8 mouse cellular contexts compared by ENCODE assay signal in genomic region chr9:59749581-59750265, GRCm38 (mm10). TPM values are rescaled to one million over a fixed set of nuclear protein-coding genes. Genes with fewer than 3 reads are reported as not detected.
A peak's percentile ranks its signal among the peaks of the same experiment; 100 is the strongest.
DNase-seq lines count a peak whose midpoint lies in the region; ATAC-seq and TF ChIP-seq lines count a peak whose summit lies in the region.

No protein-coding gene starts in this region.

- no peak for ATAC-seq in kidney, postnatal 0 days (replicated peaks; ENCODE audit: low FRiP score, low read depth)
- ATAC-seq in heart, postnatal 0 days (ENCODE audit: insufficient read depth, low read depth): no peak
- ATAC-seq in midbrain, embryonic 13.5 days: no peak

- TF ChIP-seq CTCF in kidney, postnatal 0 days (IDR thresholded peaks at IDR 0.05; ENCODE audit: low read depth): no peak
- no peak for TF ChIP-seq CTCF in bone marrow macrophage, adult 2 months (IDR thresholded peaks at IDR 0.05; ENCODE audit: low read depth, low read length)
- TF ChIP-seq CTCF in heart, postnatal 0 days (IDR thresholded peaks at IDR 0.05; ENCODE audit: low read depth): no peak

- intact Hi-C loops in left cerebral cortex, postnatal 4 days (cut with DNase I): no loop called here
- intact Hi-C loops in left cerebral cortex, postnatal 14 days (cut with DNase I): loop anchor here (5.0 kb wide), 1 partner anchor 57 kb away; no protein-coding TSS in a partner anchor

- no peak for DNase-seq in kidney, postnatal 0 days (ENCODE audit: low spot score)
- DNase-seq in kidney, adult 8-10 months: no peak
- no peak for DNase-seq in heart, postnatal 0 days (ENCODE audit: low spot score)
- no peak for DNase-seq in left cerebral cortex, postnatal 4 days
- DNase-seq in frontal cortex, postnatal 25 days (ENCODE audit: low spot score in 2 of 2): no peak
- DNase-seq in left cerebral cortex, postnatal 14 days (ENCODE audit: low spot score in 2 of 2): no peak

- no peak for TF ChIP-seq EP300 in heart, postnatal 0 days (IDR thresholded peaks at IDR 0.05; ENCODE audit: low read depth)

- H3K27ac ChIP-seq in kidney, postnatal 0 days: peak overlapping the region; percentile 87
- no peak overlapping the region for H3K27ac ChIP-seq in bone marrow macrophage, adult 2 months (ENCODE audit: insufficient read depth, low read depth, low read length)
- H3K27ac ChIP-seq in heart, postnatal 0 days (ENCODE audit: low read depth): peak overlapping the region; percentile 89; the same call in 1 of the 2 replicates
- peak overlapping the region; percentile 84 for H3K27ac ChIP-seq in midbrain, embryonic 13.5 days

- peak overlapping the region; percentile 83 for H3K4me3 ChIP-seq in kidney, postnatal 0 days (replicated peaks; ENCODE audit: low read depth, low read length)
- peak overlapping the region; percentile 88 for H3K4me3 ChIP-seq in bone marrow macrophage, adult 2 months (ENCODE audit: insufficient read depth, low read length)
- peak overlapping the region; percentile 96 for H3K4me3 ChIP-seq in heart, postnatal 0 days (ENCODE audit: low read depth, low read length)
- H3K4me3 ChIP-seq in midbrain, embryonic 13.5 days (replicated peaks): peak overlapping the region; percentile 77

- no peaks in the 10 kb centered on the region for H3K9me3 ChIP-seq in kidney, postnatal 0 days (replicated peaks; ENCODE audit: low read length)
- H3K9me3 ChIP-seq in heart, postnatal 0 days (replicated peaks; ENCODE audit: control insufficient read depth, low read length): no peaks in the 10 kb centered on the region
- no peaks in the 10 kb centered on the region for H3K9me3 ChIP-seq in midbrain, embryonic 13.5 days

- H3K27me3 ChIP-seq in kidney, postnatal 0 days (ENCODE audit: insufficient read depth, low read length): no peaks in the 10 kb centered on the region
- no peaks in the 10 kb centered on the region for H3K27me3 ChIP-seq in heart, postnatal 0 days (ENCODE audit: control insufficient read depth, insufficient read depth, low read length)
- no peaks in the 10 kb centered on the region for H3K27me3 ChIP-seq in midbrain, embryonic 13.5 days

- WGBS in kidney, postnatal 0 days: 34% methylated on average over 12 of the region's 12 CpGs
- 27% methylated on average over 12 of the region's 12 CpGs for WGBS in heart, postnatal 0 days
- 35% methylated on average over 12 of the region's 12 CpGs for WGBS in midbrain, embryonic 13.5 days

- H3K36me3 ChIP-seq in kidney, postnatal 0 days (ENCODE audit: insufficient read depth, low read length): no peaks in the 10 kb centered on the region
- H3K36me3 ChIP-seq in heart, postnatal 0 days (replicated peaks; ENCODE audit: control insufficient read depth, insufficient read depth, low read length): no peaks in the 10 kb centered on the region
- H3K36me3 ChIP-seq in midbrain, embryonic 13.5 days: no peaks in the 10 kb centered on the region

- H3K4me2 ChIP-seq in kidney, postnatal 0 days (ENCODE audit: low read length): peak overlapping the region; percentile 73
- peak overlapping the region; percentile 78 for H3K4me2 ChIP-seq in heart, postnatal 0 days (ENCODE audit: low read depth, low read length)
- H3K4me2 ChIP-seq in midbrain, embryonic 13.5 days (replicated peaks): peak overlapping the region; percentile 69

- H3K9ac ChIP-seq in kidney, postnatal 0 days (ENCODE audit: low read depth, low read length): peak overlapping the region; percentile 61
- H3K9ac ChIP-seq in heart, postnatal 0 days (replicated peaks; ENCODE audit: low read depth, low read length): peak overlapping the region; percentile 55; the same call in 1 of the 2 replicates
- peak overlapping the region; percentile 69 for H3K9ac ChIP-seq in midbrain, embryonic 13.5 days (replicated peaks)

- no peaks in the 10 kb centered on the region for H3K4me1 ChIP-seq in kidney, postnatal 0 days (replicated peaks; ENCODE audit: insufficient read depth, low read length)
- peaks cover 11% of the 10 kb centered on the region for H3K4me1 ChIP-seq in bone marrow macrophage, adult 2 months (ENCODE audit: control insufficient read depth, insufficient read depth, low read length)
- peaks cover 7% of the 10 kb centered on the region for H3K4me1 ChIP-seq in heart, postnatal 0 days (ENCODE audit: control insufficient read depth, insufficient read depth)
- peaks cover 18% of the 10 kb centered on the region for H3K4me1 ChIP-seq in midbrain, embryonic 13.5 days (replicated peaks)

- TF ChIP-seq POLR2A in bone marrow macrophage, adult 2 months (IDR thresholded peaks at IDR 0.05; ENCODE audit: borderline replicate concordance, low read depth, low read length): no peak

RNA-seq across cellular contexts. Expression of gene Senp8, which starts 0.8 kb away (rescaled TPM):
- 8.6 and 9.2 TPM in 2 replicates for polyA plus RNA-seq in kidney, postnatal 0 days (2015; fragmentation: Nextera tagmentation; extraction: Ambion mirVana)
- 6.4 and 7.9 TPM in 2 replicates for polyA plus RNA-seq in bone marrow macrophage, adult 2 months (2012; ENCODE audit: insufficient read depth, insufficient read length, missing spikeins)
- total RNA-seq in heart, postnatal 0 days (2014; rRNA removed; ENCODE audit: low replicate concordance): 5.2 and 26.7 TPM in 2 replicates
- 8.7 and 9.6 TPM in 2 replicates for polyA plus RNA-seq in heart, postnatal 0 days (2015; fragmentation: Nextera tagmentation; extraction: Ambion mirVana)
- 14.4 and 16.3 TPM in 2 replicates for polyA plus RNA-seq in midbrain, embryonic 13.5 days (2015; fragmentation: Nextera tagmentation; extraction: Ambion mirVana)
- total RNA-seq in left cerebral cortex, postnatal 4 days (2021): 1 to 10 TPM; 4.1 to 4.2 TPM
- total RNA-seq in left cerebral cortex, postnatal 14 days (2021): 1 to 10 TPM; 4.8 to 7.5 TPM

RNA-seq across cellular contexts. Expression of gene Myo9a, which starts 1.0 kb away (rescaled TPM):
- polyA plus RNA-seq in kidney, postnatal 0 days (2015; fragmentation: Nextera tagmentation; extraction: Ambion mirVana): 12.4 and 14.5 TPM in 2 replicates
- polyA plus RNA-seq in bone marrow macrophage, adult 2 months (2012; ENCODE audit: insufficient read depth, insufficient read length, missing spikeins): 10.2 and 13.1 TPM in 2 replicates
- 12.2 and 13.0 TPM in 2 replicates for total RNA-seq in heart, postnatal 0 days (2014; rRNA removed; ENCODE audit: low replicate concordance)
- 4.3 and 4.5 TPM in 2 replicates for polyA plus RNA-seq in heart, postnatal 0 days (2015; fragmentation: Nextera tagmentation; extraction: Ambion mirVana)
- polyA plus RNA-seq in midbrain, embryonic 13.5 days (2015; fragmentation: Nextera tagmentation; extraction: Ambion mirVana): 24.5 and 25.7 TPM in 2 replicates
- total RNA-seq in left cerebral cortex, postnatal 4 days (2021): 10 to 100 TPM; 98.1 to 98.4 TPM
- 10 to 100 TPM; 70.3 to 72.8 TPM for total RNA-seq in left cerebral cortex, postnatal 14 days (2021)
